Mouse (Mus musculus): ENCODE data around the gene Zfp454. TPM values are rescaled to one million over a fixed set of nuclear protein-coding genes. Genes with fewer than 3 reads are reported as not detected.

Zfp454 gene
- polyA plus RNA-seq (2012; ENCODE audit: low replicate concordance), result not detected in 2 replicates

DNA sequence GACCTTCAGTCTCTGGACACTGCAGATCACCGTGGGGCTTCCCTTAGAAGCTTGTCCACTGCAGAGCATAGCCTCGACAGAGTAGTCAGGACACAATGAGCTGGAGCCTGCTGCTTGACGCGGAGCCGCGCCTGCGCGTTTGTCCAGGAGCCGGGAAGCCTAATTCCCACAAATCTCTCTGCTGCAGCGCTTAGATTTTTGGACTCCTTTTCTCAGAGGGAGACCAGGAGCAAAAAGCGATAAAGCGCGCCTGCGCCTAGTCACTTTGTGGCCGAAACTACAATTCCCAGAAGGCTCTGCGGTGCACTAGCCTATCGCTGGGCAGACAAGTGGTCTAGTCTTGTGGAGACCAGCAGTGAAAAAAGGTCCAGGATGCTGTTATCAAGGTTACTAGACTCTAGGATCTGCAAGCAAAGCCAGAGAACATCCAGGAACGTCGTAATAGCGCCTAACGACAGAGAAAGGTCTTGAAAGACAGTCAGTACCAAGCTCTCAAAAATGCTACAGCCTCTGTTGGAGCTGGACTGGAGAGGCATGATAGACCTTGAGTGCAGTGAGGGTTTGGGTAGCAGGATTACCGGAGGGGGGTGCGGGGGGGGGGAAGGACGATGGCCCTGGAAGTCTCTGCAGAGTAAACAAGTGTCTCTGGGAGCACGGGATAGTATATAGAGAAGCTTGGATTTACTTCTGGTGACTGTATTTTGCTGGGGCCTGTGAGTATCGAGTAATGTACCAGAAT is at the start of gene Zfp454:
Gene Zfp454 (minus strand): TSS at position 262 of the 739 bp plus-strand sequence.

DNA sequence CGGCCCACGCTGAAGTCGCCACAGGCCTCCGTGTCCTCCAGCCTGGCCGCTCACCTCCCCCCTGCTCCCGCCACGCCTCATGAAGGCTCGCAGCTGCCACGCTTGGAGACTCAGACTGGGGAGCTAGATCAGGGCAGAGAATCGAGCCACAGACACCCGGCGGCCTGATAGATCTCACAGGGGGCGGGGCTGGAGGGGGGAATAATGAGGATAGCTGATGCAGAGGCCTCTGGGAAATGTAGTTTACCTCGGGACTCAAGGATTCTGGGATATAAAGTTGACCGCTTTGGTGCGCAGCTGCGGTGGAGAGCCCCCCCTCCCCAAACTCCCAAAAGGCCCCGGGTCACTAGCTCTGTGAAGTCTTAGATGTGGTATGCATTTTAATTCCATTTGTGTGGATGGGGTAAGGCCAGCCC is 44.0 kb upstream of the Zfp454 start, which contains the start of gene Zfp354b:
Gene Zfp354b (minus strand): TSS at position 183 of the 416 bp plus-strand sequence.

DNA sequence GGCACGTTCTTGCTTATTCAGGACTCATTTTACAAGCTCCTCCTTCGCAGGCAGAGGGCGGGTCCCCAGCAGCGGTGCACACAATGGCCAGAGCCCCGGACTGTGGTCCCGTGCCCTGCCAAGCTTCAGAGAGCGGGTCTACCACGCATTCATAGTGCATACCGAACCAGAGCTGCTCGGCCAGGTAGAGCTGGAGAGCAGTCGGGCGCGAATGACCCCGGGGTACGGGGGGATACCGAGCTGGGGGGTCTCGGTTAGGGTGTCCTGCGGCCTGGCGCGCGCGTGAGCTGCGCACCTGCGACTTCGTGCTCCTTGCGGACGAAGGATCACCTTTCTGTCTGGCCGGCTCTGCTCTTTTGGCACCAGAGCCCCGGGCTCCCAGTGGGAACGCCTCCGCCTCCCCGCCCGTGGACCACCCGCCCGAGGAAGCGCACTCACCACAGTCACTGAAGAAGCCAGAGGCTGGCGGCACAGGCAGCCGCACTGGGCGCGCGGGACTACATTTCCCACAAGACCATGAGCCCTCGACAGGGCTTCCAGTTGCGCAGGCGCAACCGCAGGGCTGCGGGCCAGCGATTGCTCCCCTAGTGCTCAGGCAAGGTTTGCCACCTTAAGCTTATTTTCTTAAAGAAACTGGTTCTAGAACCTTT is 28.3 kb upstream of the Zfp454 start, which contains the start of gene Zfp2:
Gene Zfp2 (minus strand): TSS at position 495 of the 650 bp plus-strand sequence.

DNA sequence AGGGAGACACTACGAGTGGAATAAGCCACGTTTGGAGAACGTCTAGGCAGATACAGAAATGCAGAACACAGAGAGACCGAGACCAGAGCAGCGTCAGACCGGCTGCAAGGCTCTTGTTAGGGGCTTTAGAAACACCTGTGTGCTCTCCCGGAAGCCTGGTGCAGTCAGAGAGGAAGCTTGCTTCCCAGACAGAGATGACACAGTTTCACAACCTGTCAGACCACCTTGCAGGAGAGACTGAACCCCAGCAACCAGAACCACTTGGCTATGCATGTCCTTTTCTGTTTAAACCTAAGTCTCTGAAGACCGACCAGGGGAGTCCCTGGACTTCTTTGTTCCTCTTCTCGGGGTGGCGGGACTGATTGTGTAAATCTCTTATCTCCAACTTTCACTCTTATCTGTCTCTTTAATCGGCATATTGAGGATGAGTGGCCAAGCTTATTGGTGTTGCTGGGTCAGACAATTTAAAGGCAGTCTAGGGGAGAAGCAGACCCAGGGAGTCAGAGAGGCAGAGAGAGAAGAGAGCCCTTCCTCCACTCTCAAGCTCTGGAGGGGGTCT is 37.2 kb downstream of the Zfp454 start, which contains the start of gene Grm6:
Gene Grm6 (plus strand): TSS at position 509 of the 559 bp plus-strand sequence.

DNA sequence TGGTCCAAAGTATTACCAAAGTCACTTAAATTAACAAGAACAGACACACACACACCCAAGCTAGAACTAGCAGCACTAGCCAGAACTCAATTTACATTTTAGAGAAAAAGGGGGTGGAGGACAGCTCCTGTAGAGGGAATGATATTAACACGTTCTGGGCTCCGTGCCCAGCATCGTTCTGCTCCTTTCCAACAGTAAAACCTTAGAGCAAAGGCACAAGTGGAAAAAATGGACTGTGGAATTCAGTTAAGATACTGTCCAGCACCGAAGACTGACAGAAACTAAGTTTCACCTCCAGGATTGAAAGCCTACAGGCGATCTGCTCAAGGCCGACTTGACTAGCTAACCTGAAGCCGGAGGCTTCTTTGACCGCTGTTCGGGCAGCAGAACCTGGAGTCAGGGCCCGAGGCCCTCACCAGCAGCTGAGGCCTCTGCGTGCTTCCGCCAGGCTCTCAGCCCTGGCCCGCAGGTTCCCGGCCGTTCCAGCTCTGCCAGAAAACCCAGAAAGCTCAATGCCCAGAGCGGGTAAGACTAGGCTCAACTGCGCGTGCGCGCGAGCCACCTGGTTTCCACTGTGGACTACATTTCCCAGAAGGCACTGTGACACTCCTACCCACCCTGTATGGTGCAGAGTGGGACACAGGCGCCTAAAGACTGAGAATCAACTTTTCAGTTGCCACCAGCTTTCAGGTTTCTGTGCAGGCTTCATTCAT is 46.3 kb downstream of the Zfp454 start, which contains the start of gene Zfp879:
Gene Zfp879 (minus strand): TSS at position 530 of the 713 bp plus-strand sequence.

GRCm38 (mm10) chr11:50827010-50827953 is 60.2 kb downstream of the Zfp454 start, which contains the start of gene Zfp354c:
Zfp354c (minus strand) TSS chr11:50827724.

Other genes with a start within 250 kb of the Zfp454 start
- 0.10 TPM in 1 of 2 replicates, not detected in the other for gene Zfp354c, start 59.9 kb downstream of the Zfp454 start, polyA plus RNA-seq (2012; ENCODE audit: low replicate concordance)
- gene Zfp879, start 46.1 kb downstream of the Zfp454 start, polyA plus RNA-seq (2012; ENCODE audit: low replicate concordance), result 0.16 TPM in 1 of 2 replicates, not detected in the other
- 0.28 and 0.30 TPM in 2 replicates for gene Grm6, start 37.0 kb downstream of the Zfp454 start, polyA plus RNA-seq (2012; ENCODE audit: low replicate concordance)
- gene Zfp2, start 28.5 kb upstream of the Zfp454 start, polyA plus RNA-seq (2012; ENCODE audit: low replicate concordance), result not detected in 2 replicates
- not detected in 2 replicates for gene Zfp354b, start 44.0 kb upstream of the Zfp454 start, polyA plus RNA-seq (2012; ENCODE audit: low replicate concordance)
- not detected in 2 replicates for gene 4933414I15Rik, start 56.1 kb upstream of the Zfp454 start, polyA plus RNA-seq (2012; ENCODE audit: low replicate concordance)
- gene Prop1, start 66.1 kb upstream of the Zfp454 start, polyA plus RNA-seq (2012; ENCODE audit: low replicate concordance), result not detected in 2 replicates
- gene Olfr1378, start 78.9 kb upstream of the Zfp454 start, polyA plus RNA-seq (2012; ENCODE audit: low replicate concordance), result not detected in 2 replicates
- gene Olfr1377, start 94.3 kb upstream of the Zfp454 start, polyA plus RNA-seq (2012; ENCODE audit: low replicate concordance), result not detected in 2 replicates
- not detected in 2 replicates for gene Olfr51, start 115.9 kb upstream of the Zfp454 start, polyA plus RNA-seq (2012; ENCODE audit: low replicate concordance)
- gene Olfr54, start 126.6 kb upstream of the Zfp454 start, polyA plus RNA-seq (2012; ENCODE audit: low replicate concordance), result not detected in 2 replicates
- gene Olfr1375, start 160.5 kb upstream of the Zfp454 start, polyA plus RNA-seq (2012; ENCODE audit: low replicate concordance), result not detected in 2 replicates
- not detected in 2 replicates for gene Zfp354a, start 171.6 kb upstream of the Zfp454 start, polyA plus RNA-seq (2012; ENCODE audit: low replicate concordance)